Mouse (Mus musculus): ENCODE data around the gene Zfp661. TPM values are rescaled to one million over a fixed set of nuclear protein-coding genes. Genes with fewer than 3 reads are reported as not detected.

The Zfp661 gene
- polyA plus RNA-seq, 1 experiment: not detected

GRCm38 (mm10) chr2:127535363-127535762, 51.5 kb downstream of the Zfp661 start:
- H3K4me1 ChIP-seq: no peaks in the 10 kb centered on the region; the same call in 1 of the 2 replicates
- TF ChIP-seq FLI1 (IDR thresholded peaks at IDR 0.05; ENCODE audit: low read length) (no peak), GATA1 (IDR thresholded peaks at IDR 0.05; ENCODE audit: borderline replicate concordance, low read length) (no peak)
- no peak overlapping the region for H3K4me3 ChIP-seq (replicated peaks)
- H3K27me3 ChIP-seq (replicated peaks): peaks cover 80% of the 10 kb centered on the region
- no peaks in the 10 kb centered on the region for H3K9me3 ChIP-seq
- no peaks in the 10 kb centered on the region for H3K36me3 ChIP-seq (replicated peaks; ENCODE audit: low read length)

- no peaks in the 10 kb centered on the region for H3K36me3 ChIP-seq (replicated peaks; ENCODE audit: low read length)
- H3K27me3 ChIP-seq (replicated peaks): peaks cover 77% of the 10 kb centered on the region
- no peaks in the 10 kb centered on the region for H3K9me3 ChIP-seq
- no peak overlapping the region for H3K4me3 ChIP-seq (replicated peaks)
- TF ChIP-seq GATA1 (IDR thresholded peaks at IDR 0.05; ENCODE audit: borderline replicate concordance, low read length): no peak
- TF ChIP-seq FLI1 (IDR thresholded peaks at IDR 0.05; ENCODE audit: low read length): no peak
- H3K4me1 ChIP-seq: no peaks in the 10 kb centered on the region
Observed at GRCm38 (mm10) chr2:127532379-127532778, 54.5 kb downstream of the Zfp661 start.

GRCm38 (mm10) chr2:127531592-127531991, 55.3 kb downstream of the Zfp661 start:
- TF ChIP-seq GATA1 (IDR thresholded peaks at IDR 0.05; ENCODE audit: borderline replicate concordance, low read length) (no peak), FLI1 (IDR thresholded peaks at IDR 0.05; ENCODE audit: low read length) (no peak)
- H3K4me1 ChIP-seq: no peaks in the 10 kb centered on the region
- no peaks in the 10 kb centered on the region for H3K36me3 ChIP-seq (replicated peaks; ENCODE audit: low read length)
- H3K9me3 ChIP-seq: no peaks in the 10 kb centered on the region
- no peak overlapping the region for H3K4me3 ChIP-seq (replicated peaks)
- peaks cover 74% of the 10 kb centered on the region for H3K27me3 ChIP-seq (replicated peaks)

DNA sequence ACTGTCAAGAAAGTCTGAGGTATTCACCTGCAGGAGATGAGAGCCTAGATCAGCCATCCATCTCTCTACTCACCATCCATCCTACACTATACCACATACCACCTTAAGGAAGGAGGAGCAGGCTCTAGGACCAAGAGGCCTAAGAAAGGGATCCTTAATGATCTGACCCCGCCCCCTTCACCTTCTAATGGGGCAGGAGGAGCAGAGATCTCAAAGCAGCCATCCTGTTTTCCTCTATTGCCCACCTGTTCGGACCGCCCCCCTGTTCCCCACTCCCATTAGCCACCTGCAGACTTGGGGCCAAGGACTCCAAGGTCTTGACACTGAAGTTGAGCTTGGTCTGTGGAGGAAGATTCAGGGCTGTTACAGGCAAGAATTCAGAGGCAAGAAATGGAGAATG, 56.5 kb downstream of the Zfp661 start:
- Histone ChIP-seq H3K36me3 (replicated peaks; ENCODE audit: low read length) (no peaks in the 10 kb centered on the region), H3K9me3 (no peaks in the 10 kb centered on the region), H3K4me3 (replicated peaks) (no peak overlapping the region), H3K27me3 (replicated peaks) (peaks cover 73% of the 10 kb centered on the region), H3K4me1 (no peaks in the 10 kb centered on the region)
- TF ChIP-seq FLI1 (IDR thresholded peaks at IDR 0.05; ENCODE audit: low read length) (no peak), GATA1 (IDR thresholded peaks at IDR 0.05; ENCODE audit: borderline replicate concordance, low read length) (no peak)

- H3K4me1 ChIP-seq: peaks cover 22% of the 10 kb centered on the region
- no peaks in the 10 kb centered on the region for H3K9me3 ChIP-seq
- peaks cover 88% of the 10 kb centered on the region for H3K27me3 ChIP-seq (replicated peaks)
- H3K36me3 ChIP-seq (replicated peaks; ENCODE audit: low read length): no peaks in the 10 kb centered on the region
- no peak for TF ChIP-seq FLI1 (IDR thresholded peaks at IDR 0.05; ENCODE audit: low read length)
- TF ChIP-seq GATA1 (IDR thresholded peaks at IDR 0.05; ENCODE audit: borderline replicate concordance, low read length): no peak
- H3K4me3 ChIP-seq (replicated peaks): no peak overlapping the region
Observed at GRCm38 (mm10) chr2:127525004-127525775, 61.7 kb downstream of the Zfp661 start.

Other genes with a start within 250 kb of the Zfp661 start
- gene Astl, start 248.5 kb downstream of the Zfp661 start, polyA plus RNA-seq (2012; ENCODE audit: insufficient read depth, low replicate concordance): not detected in 2 replicates
- gene Adra2b, start 223.9 kb downstream of the Zfp661 start, polyA plus RNA-seq (2012; ENCODE audit: insufficient read depth, low replicate concordance): not detected in 2 replicates
- not detected in 2 replicates for gene Gpat2, start 161.9 kb downstream of the Zfp661 start, polyA plus RNA-seq (2012; ENCODE audit: insufficient read depth, low replicate concordance)
- 15.2 TPM in 1 of 2 replicates, not detected in the other for gene Fahd2a, start 142.5 kb downstream of the Zfp661 start, polyA plus RNA-seq (2012; ENCODE audit: insufficient read depth, low replicate concordance)
- gene Kcnip3, start 65.0 kb downstream of the Zfp661 start, polyA plus RNA-seq (2012; ENCODE audit: insufficient read depth, low replicate concordance): 0.16 TPM in 1 of 2 replicates, not detected in the other
- gene Prom2, start 45.6 kb downstream of the Zfp661 start, polyA plus RNA-seq (2012; ENCODE audit: insufficient read depth, low replicate concordance): not detected in 2 replicates
- 49.2 and 113 TPM in 2 replicates for gene Mrps5, start 128 bp upstream of the Zfp661 start, polyA plus RNA-seq (2012; ENCODE audit: insufficient read depth, low replicate concordance)
- not detected in 2 replicates for gene Mal, start 69.6 kb upstream of the Zfp661 start, polyA plus RNA-seq (2012; ENCODE audit: insufficient read depth, low replicate concordance)
- not detected in 2 replicates for gene Mall, start 142.8 kb upstream of the Zfp661 start, polyA plus RNA-seq (2012; ENCODE audit: insufficient read depth, low replicate concordance)
- 0.95 TPM in 1 of 2 replicates, not detected in the other for gene Nphp1, start 201.8 kb upstream of the Zfp661 start, polyA plus RNA-seq (2012; ENCODE audit: insufficient read depth, low replicate concordance)
- gene Mtln, start 205.4 kb upstream of the Zfp661 start, polyA plus RNA-seq (2012; ENCODE audit: insufficient read depth, low replicate concordance): 97.8 and 136 TPM in 2 replicates
- 0.63 TPM in 1 of 2 replicates, not detected in the other for gene Bub1, start 244.8 kb upstream of the Zfp661 start, polyA plus RNA-seq (2012; ENCODE audit: insufficient read depth, low replicate concordance)